Mouse (Mus musculus): ENCODE measurements around the gene Arid3a.

DNA sequence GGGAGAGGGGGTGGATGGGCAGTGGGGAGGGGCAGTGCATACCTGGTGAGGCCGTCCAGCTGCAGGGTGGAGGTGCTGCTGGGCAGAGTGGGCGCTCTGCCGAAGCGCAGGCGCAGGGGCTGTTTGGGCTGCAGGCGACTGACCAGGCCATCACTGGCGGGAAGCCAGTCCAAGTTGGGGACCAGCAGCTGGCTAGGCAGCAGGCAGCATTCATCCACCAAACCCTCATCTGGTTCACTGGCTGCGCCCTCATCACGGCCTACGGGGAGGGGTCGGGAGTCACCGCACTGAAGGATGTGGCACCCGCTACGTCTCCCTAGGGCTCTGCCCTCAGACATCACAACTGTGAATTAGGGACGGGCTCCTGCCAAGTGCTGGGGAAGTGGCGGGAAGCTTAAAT lies 30.5 kb upstream of the Arid3a start:
- TF ChIP-seq CTCF (IDR thresholded peaks at IDR 0.05; ENCODE audit: low read depth) (no peak), EP300 (IDR thresholded peaks at IDR 0.05; ENCODE audit: low read depth) (no peak)
